Mouse (Mus musculus) thymus, postnatal 4 days (tissue): ENCODE measurements at regions not wholly inside any gene's neighbourhood (a gene's known extent, or its start where the extent isn't known, plus 50 kb on each side); places are given as distances from the start of the nearest gene placed in this dataset.

Source experiments
- DNase-seq: peaks from one replicate; pipeline ENCODE4 v3.0.0; 2021

DNA sequence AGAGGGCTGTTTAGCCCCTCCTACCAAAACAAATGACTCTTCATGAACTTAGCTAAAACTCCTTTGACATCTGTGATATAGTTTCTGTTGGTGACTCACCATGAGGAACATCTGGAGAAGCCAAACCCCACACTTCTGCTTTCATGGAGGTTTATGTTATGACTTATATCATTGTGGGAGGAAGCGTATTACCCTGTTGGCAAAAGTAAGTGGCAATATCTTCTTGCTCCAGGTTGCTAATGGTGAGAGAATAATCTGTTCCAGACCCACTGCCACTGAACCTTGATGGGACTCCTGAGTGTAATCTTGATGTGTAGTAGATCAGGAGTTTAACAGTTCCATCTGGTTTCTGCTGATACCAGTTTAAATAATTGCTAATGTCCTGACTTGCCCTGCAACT, 1096.2 kb upstream of the Tacstd2 start:
- DNase-seq = no peak

DNA sequence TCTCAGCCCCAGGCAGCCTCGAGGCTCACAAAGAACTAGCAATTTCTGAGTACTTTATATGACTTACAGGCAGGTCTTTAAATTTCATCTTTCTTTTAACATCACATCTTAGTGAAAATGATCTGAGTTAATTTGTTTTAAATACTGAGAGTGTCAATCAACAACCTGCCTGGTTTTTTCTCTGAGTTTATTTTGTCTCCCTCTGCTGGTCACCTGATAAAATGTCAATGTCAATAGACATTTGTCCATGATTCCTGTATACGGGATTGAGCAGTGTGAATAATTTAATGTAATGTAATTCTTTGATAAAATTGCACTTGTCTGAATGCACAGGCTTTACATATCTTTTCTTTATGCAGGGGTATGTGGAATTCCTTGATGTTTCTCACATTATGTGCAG, 1070.4 kb upstream of the Tacstd2 start:
- DNase-seq = no peak
